Mouse (Mus musculus) CD4-positive, CD25-positive, alpha-beta regulatory T cell, adult 4 months (primary cell): ENCODE data around the gene Olfml2a. TPM values are rescaled to one million over a fixed set of nuclear protein-coding genes. Genes with fewer than 3 reads are reported as not detected.

Experiments used
- polyA plus RNA-seq, 2 experiments: library from polyadenylated mRNA; unstranded; fragments of 100-300 nt; shearing (Covaris generic); gene quantifications; one replicate each; pipeline ENCODE4 v1.2.1; 2017

Gene Olfml2a
- polyA plus RNA-seq, 2 experiments from 2014 or later = not detected

Other genes with a start within 250 kb of the Olfml2a start
- not detected for gene Nr5a1, start 217.4 kb upstream of the Olfml2a start, polyA plus RNA-seq
- gene Nr6a1, start 4.3 kb upstream of the Olfml2a start, polyA plus RNA-seq = under 1 TPM; 0.57 to 0.90 TPM
- gene Wdr38, start 65.5 kb downstream of the Olfml2a start, polyA plus RNA-seq = 1 to 10 TPM in 1 of 2 experiments, under 1 TPM in 1; 0.81 to 1.0 TPM
- gene Arpc5l, start 73.4 kb downstream of the Olfml2a start, polyA plus RNA-seq = 100 to 1,000 TPM; 101 to 124 TPM
- gene Rpl35, start 73.6 kb downstream of the Olfml2a start, polyA plus RNA-seq = 1,000 to 10,000 TPM; 1,861 to 2,080 TPM
- gene Golga1, start 133.6 kb downstream of the Olfml2a start, polyA plus RNA-seq = 10 to 100 TPM; 36.5 to 36.6 TPM